Mouse (Mus musculus): ENCODE measurements at regions not wholly inside any gene's neighbourhood (a gene's known extent, or its start where the extent isn't known, plus 50 kb on each side); places are given as distances from the start of the nearest gene placed in this dataset.
"Not testable (repeated sequence)": the region's sequence is repeated elsewhere in the genome, so short reads cannot be mapped to it uniquely, and the experiment has no call there.

- 89% methylated on average over 2 of the region's 2 CpGs for WGBS
- Histone ChIP-seq H3K27ac (no peak overlapping the region), H3K9ac (no peak overlapping the region), H3K36me3 (no peaks in the 10 kb centered on the region), H3K4me3 (no peak overlapping the region), H3K27me3 (no peaks in the 10 kb centered on the region), H3K4me2 (no peak overlapping the region), H3K4me1 (replicated peaks) (no peaks in the 10 kb centered on the region), H3K9me3 (replicated peaks) (no peaks in the 10 kb centered on the region)
- no peak for ATAC-seq (replicated peaks; ENCODE audit: insufficient number of reproducible peaks, insufficient read depth, low FRiP score, low read depth)
Observed at GRCm38 (mm10) chr1:176621285-176621684, 192.6 kb downstream of the Cep170 start.

- Histone ChIP-seq H3K36me3 (no peaks in the 10 kb centered on the region), H3K4me2 (no peak overlapping the region), H3K9me3 (replicated peaks) (no peaks in the 10 kb centered on the region), H3K27ac (no peak overlapping the region), H3K9ac (no peak overlapping the region), H3K4me1 (replicated peaks) (no peaks in the 10 kb centered on the region), H3K27me3 (no peaks in the 10 kb centered on the region), H3K4me3 (no peak overlapping the region)
- no peak for ATAC-seq (replicated peaks; ENCODE audit: insufficient number of reproducible peaks, insufficient read depth, low FRiP score, low read depth)
- WGBS: 68% methylated on average over 4 of the region's 4 CpGs
Observed at GRCm38 (mm10) chr1:176618896-176619295, 195.0 kb downstream of the Cep170 start.

- H3K27ac ChIP-seq: no peak overlapping the region
- no peak overlapping the region for H3K4me3 ChIP-seq
- no peaks in the 10 kb centered on the region for H3K27me3 ChIP-seq
- no peak overlapping the region for H3K4me2 ChIP-seq
- no peaks in the 10 kb centered on the region for H3K4me1 ChIP-seq (replicated peaks)
- H3K9me3 ChIP-seq (replicated peaks): no peaks in the 10 kb centered on the region
- WGBS: 75% methylated on average over 2 of the region's 2 CpGs
- no peak for ATAC-seq (replicated peaks; ENCODE audit: insufficient number of reproducible peaks, insufficient read depth, low FRiP score, low read depth)
- H3K9ac ChIP-seq: no peak overlapping the region
- no peaks in the 10 kb centered on the region for H3K36me3 ChIP-seq
Observed at GRCm38 (mm10) chr1:176615673-176616072, 198.2 kb downstream of the Cep170 start.

- Histone ChIP-seq H3K36me3 (no peaks in the 10 kb centered on the region), H3K9ac (no peak overlapping the region), H3K4me3 (no peak overlapping the region), H3K27me3 (no peaks in the 10 kb centered on the region), H3K4me2 (no peak overlapping the region), H3K27ac (no peak overlapping the region), H3K4me1 (replicated peaks) (no peaks in the 10 kb centered on the region), H3K9me3 (replicated peaks) (no peaks in the 10 kb centered on the region)
- ATAC-seq (replicated peaks; ENCODE audit: insufficient number of reproducible peaks, insufficient read depth, low FRiP score, low read depth): no peak
- 69% methylated on average over 2 of the region's 2 CpGs for WGBS
Observed at GRCm38 (mm10) chr1:176594312-176594711, 219.6 kb downstream of the Cep170 start.

- H3K27ac ChIP-seq: no peak overlapping the region
Observed at GRCm38 (mm10) chr1:176588144-176588543, 225.7 kb downstream of the Cep170 start.

GRCm38 (mm10) chr1:176573703-176574102 lies 240.2 kb downstream of the Cep170 start:
- peak; percentile 55 for ATAC-seq (replicated peaks; ENCODE audit: insufficient number of reproducible peaks, insufficient read depth, low FRiP score, low read depth)
- Histone ChIP-seq H3K4me1 (replicated peaks) (0 out of 2 replicates have a peak, but pooled peaks cover 2% of the 10 kb centered on the region), H3K27ac (no peak overlapping the region), H3K4me3 (no peak overlapping the region), H3K36me3 (no peaks in the 10 kb centered on the region), H3K4me2 (no peak overlapping the region), H3K9me3 (replicated peaks) (no peaks in the 10 kb centered on the region), H3K27me3 (no peaks in the 10 kb centered on the region), H3K9ac (no peak overlapping the region)
- WGBS: 12% methylated on average over 1 of the region's 1 CpGs

More at GRCm38 (mm10) chr1:176588144-176588543, 225.7 kb downstream of the Cep170 start:
- Histone ChIP-seq H3K9ac (no peak overlapping the region), H3K4me2 (no peak overlapping the region), H3K4me1 (replicated peaks) (no peaks in the 10 kb centered on the region), H3K36me3 (no peaks in the 10 kb centered on the region), H3K27me3 (no peaks in the 10 kb centered on the region), H3K4me3 (no peak overlapping the region), H3K9me3 (replicated peaks) (no peaks in the 10 kb centered on the region)
- 44% methylated on average over 2 of the region's 2 CpGs for WGBS
- no peak for ATAC-seq (replicated peaks; ENCODE audit: insufficient number of reproducible peaks, insufficient read depth, low FRiP score, low read depth)

GRCm38 (mm10) chr1:176558457-176559415 lies 255.1 kb downstream of the Cep170 start:
- WGBS: 73% methylated on average over 11 of the region's 11 CpGs
- H3K9me3 ChIP-seq (replicated peaks): no peaks in the 10 kb centered on the region
- no peaks in the 10 kb centered on the region for H3K36me3 ChIP-seq
- no peak overlapping the region for H3K4me3 ChIP-seq
- no peak overlapping the region for H3K9ac ChIP-seq
- no peak overlapping the region for H3K4me2 ChIP-seq
- H3K27ac ChIP-seq: no peak overlapping the region
- no peak for ATAC-seq (replicated peaks; ENCODE audit: insufficient number of reproducible peaks, insufficient read depth, low FRiP score, low read depth)
- H3K27me3 ChIP-seq: no peaks in the 10 kb centered on the region
- no peaks in the 10 kb centered on the region for H3K4me1 ChIP-seq (replicated peaks)

GRCm38 (mm10) chr1:176534417-176534816 lies 259.3 kb upstream of the Pld5 start:
- Histone ChIP-seq H3K27me3 (no peaks in the 10 kb centered on the region), H3K9ac (no peak overlapping the region), H3K27ac (no peak overlapping the region), H3K4me1 (replicated peaks) (no peaks in the 10 kb centered on the region), H3K9me3 (replicated peaks) (no peaks in the 10 kb centered on the region), H3K4me2 (no peak overlapping the region), H3K36me3 (no peaks in the 10 kb centered on the region), H3K4me3 (no peak overlapping the region)
- 76% methylated on average over 4 of the region's 4 CpGs for WGBS
- ATAC-seq (replicated peaks; ENCODE audit: insufficient number of reproducible peaks, insufficient read depth, low FRiP score, low read depth): no peak

- no peaks in the 10 kb centered on the region for H3K36me3 ChIP-seq
- H3K9ac ChIP-seq: no peak overlapping the region
- H3K27me3 ChIP-seq: no peaks in the 10 kb centered on the region
- ATAC-seq (replicated peaks; ENCODE audit: insufficient number of reproducible peaks, insufficient read depth, low FRiP score, low read depth): no peak
- 65% methylated on average over 2 of the region's 2 CpGs for WGBS
- no peaks in the 10 kb centered on the region for H3K9me3 ChIP-seq (replicated peaks)
- H3K27ac ChIP-seq: no peak overlapping the region
- no peak overlapping the region for H3K4me3 ChIP-seq
- no peak overlapping the region for H3K4me2 ChIP-seq
- H3K4me1 ChIP-seq (replicated peaks): no peaks in the 10 kb centered on the region
Observed at GRCm38 (mm10) chr1:176529037-176529436, 253.9 kb upstream of the Pld5 start.

GRCm38 (mm10) chr1:176511467-176511866 lies 236.4 kb upstream of the Pld5 start:
- 72% methylated on average over 3 of the region's 3 CpGs for WGBS
- no peak for ATAC-seq (replicated peaks; ENCODE audit: insufficient number of reproducible peaks, insufficient read depth, low FRiP score, low read depth)

GRCm38 (mm10) chr1:176505441-176505840 lies 230.3 kb upstream of the Pld5 start:
- Histone ChIP-seq H3K9ac (no peak overlapping the region), H3K4me2 (no peak overlapping the region), H3K9me3 (replicated peaks) (no peaks in the 10 kb centered on the region), H3K4me1 (replicated peaks) (peaks cover 3% of the 10 kb centered on the region; the same call in 1 of the 2 replicates), H3K4me3 (no peak overlapping the region), H3K27ac (no peak overlapping the region), H3K36me3 (no peaks in the 10 kb centered on the region), H3K27me3 (no peaks in the 10 kb centered on the region)
- 70% methylated on average over 3 of the region's 3 CpGs for WGBS
- ATAC-seq (replicated peaks; ENCODE audit: insufficient number of reproducible peaks, insufficient read depth, low FRiP score, low read depth): no peak

More at GRCm38 (mm10) chr1:176511467-176511866, 236.4 kb upstream of the Pld5 start:
- Histone ChIP-seq H3K9ac (no peak overlapping the region), H3K36me3 (no peaks in the 10 kb centered on the region), H3K4me3 (no peak overlapping the region), H3K27me3 (no peaks in the 10 kb centered on the region), H3K27ac (no peak overlapping the region), H3K9me3 (replicated peaks) (no peaks in the 10 kb centered on the region), H3K4me1 (replicated peaks) (no peaks in the 10 kb centered on the region), H3K4me2 (no peak overlapping the region)

GRCm38 (mm10) chr1:176504731-176505130 lies 229.6 kb upstream of the Pld5 start:
- H3K27me3 ChIP-seq; H3K9me3 ChIP-seq (replicated peaks); H3K4me3 ChIP-seq; H3K9ac ChIP-seq; H3K36me3 ChIP-seq; H3K27ac ChIP-seq; H3K4me2 ChIP-seq; H3K4me1 ChIP-seq (replicated peaks): not testable (repeated sequence)
- ATAC-seq (replicated peaks; ENCODE audit: insufficient number of reproducible peaks, insufficient read depth, low FRiP score, low read depth): peak; percentile 43
- 31% methylated on average over 6 of the region's 6 CpGs for WGBS

Data from heart, embryonic 15.5 days (tissue).